Mouse (Mus musculus) G1E (cell line): ENCODE results near the gene C1qtnf1. TPM values are rescaled to one million over a fixed set of nuclear protein-coding genes. Genes with fewer than 3 reads are reported as not detected.

Experiments
- ATAC-seq: 2 replicates; pipeline ENCODE4 v1.8.0; 2016; ENCODE audit warnings: mild to moderate bottlenecking; ENCODE audit not compliant: insufficient number of reproducible peaks, poor library complexity, low FRiP score, severe bottlenecking; ENCODE audit errors: extremely low read depth
- DNase-seq: peaks from one replicate; pipeline ENCODE4 v3.0.0; 2012; ENCODE audit warnings: low spot score
- H3K27me3 ChIP-seq: 2 replicates; pipeline ENCODE4 v1.6.1; 2012; ENCODE audit warnings: mild to moderate bottlenecking, low read length, inconsistent platforms; ENCODE audit not compliant: insufficient read depth
- H3K36me3 ChIP-seq: replicated peaks from 2 replicates; pipeline ENCODE3; 2012; ENCODE audit warnings: mild to moderate bottlenecking, inconsistent platforms
- H3K4me1 ChIP-seq: 2 replicates; pipeline ENCODE4 v1.6.1; 2012; ENCODE audit warnings: low read depth, low read length, inconsistent platforms, mixed read lengths; ENCODE audit not compliant: insufficient read depth
- H3K4me3 ChIP-seq: 2 replicates; pipeline ENCODE4 v1.5.1; 2012; ENCODE audit warnings: low read depth, mild to moderate bottlenecking, inconsistent platforms, low read length, moderate library complexity, mixed read lengths
- H3K9me3 ChIP-seq: replicated peaks from 2 replicates; pipeline ENCODE4 v1.6.1; 2012; ENCODE audit warnings: inconsistent platforms
- CTCF ChIP-seq: IDR thresholded peaks from 2 replicates; pipeline ENCODE4 v1.5.1; 2012; ENCODE audit warnings: low read depth, low read length, inconsistent platforms, mixed read lengths
- GATA1 ChIP-seq: IDR thresholded peaks from 2 replicates; pipeline ENCODE4 v1.6.1; 2012; ENCODE audit warnings: borderline replicate concordance, low read length, inconsistent platforms, mixed read lengths
- GATA2 ChIP-seq: IDR thresholded peaks from 2 replicates; pipeline ENCODE4 v1.6.1; 2012; ENCODE audit warnings: low read depth, low read length, inconsistent platforms, borderline replicate concordance
- POLR2AphosphoS5 ChIP-seq: IDR thresholded peaks from 2 replicates; pipeline ENCODE4 v1.6.1; 2012; ENCODE audit warnings: low read depth, low read length, inconsistent platforms; ENCODE audit not compliant: insufficient replicate concordance
- TAL1 ChIP-seq: conservative IDR thresholded peaks from 2 replicates; pipeline ENCODE4 v1.6.1; 2012; ENCODE audit warnings: low read depth, low read length, inconsistent platforms, mixed read lengths
- polyA plus RNA-seq: library from polyadenylated mRNA; stranded (reverse); fragments of >175 nt; gene quantifications from 2 replicates; pipeline ENCODE4 v1.2.3, GENCODE M21; 2012
- total RNA-seq, 2 experiments: library from RNA; stranded (forward) in 1 of 2; stranded (reverse) in 1 of 2; fragments of 200-1000 nt in 1 of 2; fragments of >200 nt in 1 of 2; fragmentation: Nextera tagmentation in 1 of 2; gene quantifications; 2 replicates each; pipeline ENCODE4 v1.2.3; 2014 to 2017

The C1qtnf1 gene
- total and polyA plus RNA-seq, 3 experiments, result 0.11 TPM; not detected in 2

GRCm38 (mm10) chr11:118475496-118476083 is 47.6 kb downstream of the C1qtnf1 start:
- no peaks in the 10 kb centered on the region; the same call in 1 of the 2 replicates for H3K27me3 ChIP-seq
- no peaks in the 10 kb centered on the region for H3K9me3 ChIP-seq
- peaks cover 23% of the 10 kb centered on the region for H3K36me3 ChIP-seq
- TF ChIP-seq CTCF (no peak), TAL1 (no peak), GATA1 (no peak)
- ATAC-seq (no peak), DNase-seq (no peak)
- H3K4me3 ChIP-seq, result no peak overlapping the region
- peaks cover 26% of the 10 kb centered on the region for H3K4me1 ChIP-seq

- H3K4me3 ChIP-seq, result peak within 1 kb of the TSS; percentile 98
- peak; percentile 100 for DNase-seq
- H3K9me3 ChIP-seq, result no peaks in the 10 kb centered on the region
- H3K4me1 ChIP-seq, result peaks cover 26% of the 10 kb centered on the region
- ATAC-seq, result peak; percentile 100
- peaks cover 32% of the 10 kb centered on the region for H3K36me3 ChIP-seq
- no peaks in the 10 kb centered on the region; the same call in 1 of the 2 replicates for H3K27me3 ChIP-seq
- TF ChIP-seq CTCF, result no peak
- no peak for TF ChIP-seq GATA1
- TF ChIP-seq POLR2AphosphoS5, result no peak
- no peak for TF ChIP-seq TAL1
- no peak for TF ChIP-seq GATA2
Observed at GRCm38 (mm10) chr11:118476396-118477373, 48.7 kb downstream of the C1qtnf1 start, which contains the start of gene Engase. Gene Engase (plus strand): TSS chr11:118476829.

- no peak for DNase-seq
- H3K27me3 ChIP-seq, result no peaks in the 10 kb centered on the region; the same call in 1 of the 2 replicates
Observed at GRCm38 (mm10) chr11:118479776-118480175, 51.8 kb downstream of the C1qtnf1 start.

GRCm38 (mm10) chr11:118481231-118481630 is 53.2 kb downstream of the C1qtnf1 start:
- Histone ChIP-seq H3K4me3 (no peak overlapping the region), H3K36me3 (peaks cover 78% of the 10 kb centered on the region), H3K9me3 (no peaks in the 10 kb centered on the region), H3K27me3 (no peaks in the 10 kb centered on the region), H3K4me1 (peaks cover 15% of the 10 kb centered on the region)
- TF ChIP-seq POLR2AphosphoS5, result no peak
- no peak for TF ChIP-seq GATA2
- no peak for TF ChIP-seq CTCF
- no peak for TF ChIP-seq TAL1
- TF ChIP-seq GATA1, result no peak
- ATAC-seq, result no peak
- no peak for DNase-seq

More at GRCm38 (mm10) chr11:118479776-118480175, 51.8 kb downstream of the C1qtnf1 start:
- H3K4me1 ChIP-seq, result peaks cover 19% of the 10 kb centered on the region
- H3K9me3 ChIP-seq, result no peaks in the 10 kb centered on the region
- H3K36me3 ChIP-seq, result peaks cover 63% of the 10 kb centered on the region
- no peak for ATAC-seq
- TF ChIP-seq GATA1 (no peak), TAL1 (no peak)
- H3K4me3 ChIP-seq, result no peak overlapping the region

- ATAC-seq, result no peak
- Histone ChIP-seq H3K9me3 (no peaks in the 10 kb centered on the region), H3K4me1 (peaks cover 13% of the 10 kb centered on the region), H3K4me3 (no peak overlapping the region), H3K27me3 (no peaks in the 10 kb centered on the region), H3K36me3 (peaks cover 83% of the 10 kb centered on the region)
- TF ChIP-seq POLR2AphosphoS5 (no peak), TAL1 (no peak), GATA1 (no peak), CTCF (no peak), GATA2 (no peak)
- DNase-seq, result no peak
Observed at GRCm38 (mm10) chr11:118481751-118482150, 53.7 kb downstream of the C1qtnf1 start.

- Histone ChIP-seq H3K27me3 (no peaks in the 10 kb centered on the region), H3K4me1 (no peaks in the 10 kb centered on the region), H3K4me3 (no peak overlapping the region), H3K36me3 (peaks cover 92% of the 10 kb centered on the region), H3K9me3 (no peaks in the 10 kb centered on the region)
- TF ChIP-seq POLR2AphosphoS5 (no peak), TAL1 (no peak), CTCF (no peak), GATA2 (no peak), GATA1 (no peak)
- DNase-seq, result no peak
- no peak for ATAC-seq
Observed at GRCm38 (mm10) chr11:118484169-118484568, 56.2 kb downstream of the C1qtnf1 start.
